Mouse (Mus musculus) neural tube, embryonic 14.5 days (tissue): Measurements from ENCODE around the gene Pip4k2a. TPM values are rescaled to one million over a fixed set of nuclear protein-coding genes. Genes with fewer than 3 reads are reported as not detected.
A peak's percentile ranks its signal among the peaks of the same experiment; 100 is the strongest.

Experiments
- ATAC-seq: fragments of 200-750 bp; cut with Nextera tagmentation; 2 replicates; pipeline ENCODE4 v1.8.0; 2017; ENCODE audit warnings: low read depth, mild to moderate bottlenecking, moderate TSS enrichment, moderate library complexity
- H3K27ac ChIP-seq: fragments of 300-500 bp; sonication (generic); 2 replicates; pipeline ENCODE4 v1.5.1; 2014; ENCODE audit warnings: low read depth, mild to moderate bottlenecking, control low read depth, low read length, moderate library complexity, mixed read lengths
- H3K27me3 ChIP-seq: fragments of 300-500 bp; sonication (generic); 2 replicates; pipeline ENCODE4 v1.6.1; 2014; ENCODE audit warnings: low read length; ENCODE audit not compliant: control insufficient read depth, insufficient read depth
- H3K36me3 ChIP-seq: fragments of 300-500 bp; sonication (generic); 2 replicates; pipeline ENCODE4 v1.6.1; 2014; ENCODE audit warnings: low read length, mixed read lengths; ENCODE audit not compliant: control insufficient read depth, insufficient read depth
- H3K4me1 ChIP-seq: fragments of 300-500 bp; sonication (generic); 2 replicates; pipeline ENCODE4 v1.6.1; 2014; ENCODE audit warnings: low read length; ENCODE audit not compliant: control insufficient read depth, insufficient read depth
- H3K4me2 ChIP-seq: fragments of 300-500 bp; sonication (generic); 2 replicates; pipeline ENCODE4 v1.6.1; 2014; ENCODE audit warnings: mild to moderate bottlenecking, low read depth, low read length, control low read depth
- H3K4me3 ChIP-seq: fragments of 300-500 bp; sonication (generic); 2 replicates; pipeline ENCODE4 v1.5.1; 2014; ENCODE audit warnings: low read depth, low read length, control low read depth, mixed read lengths
- H3K9ac ChIP-seq: fragments of 300-500 bp; sonication (generic); replicated peaks from 2 replicates; pipeline ENCODE4 v1.6.1; 2014; ENCODE audit warnings: low read depth, mild to moderate bottlenecking, control low read depth, low read length, mixed read lengths
- H3K9me3 ChIP-seq: fragments of 300-500 bp; sonication (generic); 2 replicates; pipeline ENCODE4 v1.6.1; 2016; ENCODE audit warnings: low read length; ENCODE audit not compliant: control insufficient read depth
- WGBS: fragments of 180-500 bp; shearing (Covaris S2); extraction: QIAGEN DNeasy Blood & Tissue Kit; methylation state at CpG from one replicate; pipeline ENCODE4 v1.1.7; 2014; 5-methylcytosine and 5-hydroxymethylcytosine counted together
- polyA plus RNA-seq: library from polyadenylated mRNA; unstranded; fragments of >200 nt; fragmentation: Nextera tagmentation; extraction: Ambion mirVana; gene quantifications from 2 replicates; pipeline ENCODE4 v1.2.1, GENCODE M21; 2014

Pip4k2a gene
- polyA plus RNA-seq, 1 experiment from 2014 or later = 12.5 TPM

- H3K27me3 ChIP-seq = no peaks in the 10 kb centered on the region
- WGBS = 98% methylated on average over 2 of the region's 2 CpGs
- H3K4me2 ChIP-seq = no peak overlapping the region
- H3K9me3 ChIP-seq = no peaks in the 10 kb centered on the region
- H3K36me3 ChIP-seq = no peaks in the 10 kb centered on the region
- no peak overlapping the region for H3K9ac ChIP-seq
- no peak for ATAC-seq
- no peak overlapping the region for H3K27ac ChIP-seq
- H3K4me1 ChIP-seq = no peaks in the 10 kb centered on the region
- H3K4me3 ChIP-seq = no peak overlapping the region
These were observed 130.9 kb downstream of the Pip4k2a start for GRCm38 (mm10) chr2:18867069-18867468.

- no peak for ATAC-seq
- 89% methylated on average over 5 of the region's 5 CpGs for WGBS
These were observed 133.2 kb downstream of the Pip4k2a start for GRCm38 (mm10) chr2:18864719-18865118.

GRCm38 (mm10) chr2:18861607-18862158, 136.2 kb downstream of the Pip4k2a start:
- H3K9me3 ChIP-seq = no peaks in the 10 kb centered on the region
- 75% methylated on average over 5 of the region's 5 CpGs for WGBS

More at GRCm38 (mm10) chr2:18864719-18865118, 133.2 kb downstream of the Pip4k2a start:
- no peak overlapping the region for H3K4me3 ChIP-seq
- H3K9ac ChIP-seq = no peak overlapping the region
- H3K9me3 ChIP-seq = no peaks in the 10 kb centered on the region
- no peak overlapping the region for H3K27ac ChIP-seq
- no peaks in the 10 kb centered on the region for H3K27me3 ChIP-seq
- H3K4me2 ChIP-seq = no peak overlapping the region
- H3K4me1 ChIP-seq = no peaks in the 10 kb centered on the region
- no peaks in the 10 kb centered on the region for H3K36me3 ChIP-seq

GRCm38 (mm10) chr2:18860686-18861085, 137.2 kb downstream of the Pip4k2a start:
- H3K9me3 ChIP-seq = no peaks in the 10 kb centered on the region
- no peak overlapping the region for H3K9ac ChIP-seq
- 26% methylated on average over 9 of the region's 9 CpGs for WGBS
- no peak for ATAC-seq
- no peak overlapping the region for H3K4me3 ChIP-seq
- H3K27me3 ChIP-seq = no peaks in the 10 kb centered on the region
- no peak overlapping the region for H3K27ac ChIP-seq
- no peaks in the 10 kb centered on the region for H3K36me3 ChIP-seq
- H3K4me2 ChIP-seq = no peak overlapping the region
- H3K4me1 ChIP-seq = no peaks in the 10 kb centered on the region

More at GRCm38 (mm10) chr2:18861607-18862158, 136.2 kb downstream of the Pip4k2a start:
- H3K4me3 ChIP-seq = no peak overlapping the region
- H3K4me1 ChIP-seq = no peaks in the 10 kb centered on the region
- no peaks in the 10 kb centered on the region for H3K27me3 ChIP-seq
- H3K9ac ChIP-seq = no peak overlapping the region
- H3K4me2 ChIP-seq = no peak overlapping the region
- no peak for ATAC-seq
- H3K27ac ChIP-seq = no peak overlapping the region
- H3K36me3 ChIP-seq = no peaks in the 10 kb centered on the region

GRCm38 (mm10) chr2:18857952-18858351, 140.0 kb downstream of the Pip4k2a start:
- WGBS = 89% methylated on average over 3 of the region's 3 CpGs
- Histone ChIP-seq H3K4me3 (no peak overlapping the region), H3K4me2 (no peak overlapping the region), H3K4me1 (no peaks in the 10 kb centered on the region), H3K9me3 (no peaks in the 10 kb centered on the region), H3K9ac (no peak overlapping the region), H3K27me3 (no peaks in the 10 kb centered on the region), H3K36me3 (no peaks in the 10 kb centered on the region), H3K27ac (no peak overlapping the region)
- no peak for ATAC-seq

- Histone ChIP-seq H3K4me3 (no peak overlapping the region), H3K36me3 (no peaks in the 10 kb centered on the region), H3K27ac (no peak overlapping the region), H3K9ac (no peak overlapping the region), H3K4me2 (no peak overlapping the region), H3K4me1 (no peaks in the 10 kb centered on the region), H3K9me3 (no peaks in the 10 kb centered on the region), H3K27me3 (no peaks in the 10 kb centered on the region)
- WGBS = 51% methylated on average over 13 of the region's 13 CpGs
- ATAC-seq = no peak
These were observed 141.5 kb downstream of the Pip4k2a start for GRCm38 (mm10) chr2:18856461-18856860.

- 89% methylated on average over 8 of the region's 8 CpGs for WGBS
- no peak for ATAC-seq
- H3K36me3 ChIP-seq = no peaks in the 10 kb centered on the region
These were observed 142.7 kb downstream of the Pip4k2a start for GRCm38 (mm10) chr2:18855246-18855645.

GRCm38 (mm10) chr2:18853345-18853744, 144.6 kb downstream of the Pip4k2a start:
- H3K4me1 ChIP-seq = no peaks in the 10 kb centered on the region
- no peaks in the 10 kb centered on the region for H3K27me3 ChIP-seq
- H3K4me3 ChIP-seq = no peak overlapping the region
- no peak overlapping the region for H3K4me2 ChIP-seq
- H3K9me3 ChIP-seq = no peaks in the 10 kb centered on the region
- ATAC-seq = no peak
- H3K36me3 ChIP-seq = no peaks in the 10 kb centered on the region
- no peak overlapping the region for H3K27ac ChIP-seq
- WGBS = 94% methylated on average over 5 of the region's 5 CpGs
- H3K9ac ChIP-seq = no peak overlapping the region

More at GRCm38 (mm10) chr2:18855246-18855645, 142.7 kb downstream of the Pip4k2a start:
- Histone ChIP-seq H3K4me2 (no peak overlapping the region), H3K4me3 (no peak overlapping the region), H3K27me3 (no peaks in the 10 kb centered on the region), H3K27ac (no peak overlapping the region), H3K4me1 (no peaks in the 10 kb centered on the region), H3K9ac (no peak overlapping the region), H3K9me3 (no peaks in the 10 kb centered on the region)

- Histone ChIP-seq H3K4me3 (no peak overlapping the region), H3K9me3 (no peaks in the 10 kb centered on the region), H3K4me2 (no peak overlapping the region), H3K27me3 (no peaks in the 10 kb centered on the region), H3K27ac (no peak overlapping the region), H3K4me1 (no peaks in the 10 kb centered on the region), H3K36me3 (no peaks in the 10 kb centered on the region; the same call in 1 of the 2 replicates), H3K9ac (no peak overlapping the region)
- peak; percentile 42; the same call in 1 of the 2 replicates for ATAC-seq
- WGBS = 38% methylated on average over 8 of the region's 8 CpGs
These were observed 147.3 kb downstream of the Pip4k2a start for GRCm38 (mm10) chr2:18850657-18851056.
